Mouse (Mus musculus) C2C12 (cell line): Measurements from ENCODE around the gene Nfat5.

Experiments used
- CTCF ChIP-seq: IDR thresholded peaks from one replicate; pipeline ENCODE4 v1.5.1; 2011; ENCODE audit not compliant: control insufficient read depth, insufficient read depth, insufficient read length
- MAX ChIP-seq: IDR thresholded peaks from one replicate; pipeline ENCODE4 v1.6.1; 2011; ENCODE audit warnings: mild to moderate bottlenecking, control low read depth

GRCm38 (mm10) chr8:107324142-107324541 lies 30.9 kb downstream of the Nfat5 start:
- TF ChIP-seq CTCF (peak; percentile 79), MAX (no peak)
